Mouse (Mus musculus): ENCODE results near the gene Slc35f3.

GRCm38 (mm10) chr8:126353259-126353658 lies 54.9 kb downstream of the Slc35f3 start:
- TF ChIP-seq CTCF (IDR thresholded peaks at IDR 0.05; ENCODE audit: borderline replicate concordance, insufficient read depth, low read depth, low read length) (no peak), POLR2A (IDR thresholded peaks at IDR 0.05; ENCODE audit: borderline replicate concordance, insufficient read depth, low read length) (no peak)

Data from cerebellum, adult 2 months (tissue).